In the genomic region with DNA sequence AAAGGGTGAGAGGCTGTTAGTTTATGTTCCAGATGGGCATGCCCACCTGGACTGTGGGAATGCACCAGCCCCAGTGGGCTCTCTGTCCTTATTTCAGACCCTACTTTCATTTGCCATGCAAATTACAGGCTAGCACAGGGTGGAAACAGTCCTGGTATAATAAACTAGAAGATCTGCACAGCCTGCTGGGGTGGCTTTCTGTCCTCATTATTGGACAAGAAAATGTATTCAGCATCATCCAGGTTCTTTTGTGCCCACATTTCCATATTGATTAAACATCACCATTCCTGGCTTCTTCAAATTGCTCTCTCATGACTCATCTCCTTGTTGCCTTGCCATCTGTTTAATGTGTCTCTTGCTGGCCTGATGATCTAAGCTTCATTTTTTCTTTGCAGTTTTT, we compare ENCODE assay signal across 20 mouse cellular contexts.
A peak's percentile ranks its signal among the peaks of the same experiment; 100 is the strongest.
DNase-seq lines count a peak whose midpoint lies in the region; ATAC-seq and TF ChIP-seq lines count a peak whose summit lies in the region.
"Had no signal": no experiment of that assay in that cellular context is flagged by ENCODE, and none has a peak within 500 bp of the region (broad histone marks: within the 10 kb centered on the region; RNA-seq: fewer than 3 reads in every experiment).

No protein-coding gene starts in this region.

- H3K9ac ChIP-seq in forebrain, embryonic 12.5 days = no peak overlapping the region
- H3K9ac ChIP-seq in forebrain, postnatal 0 days = no peak overlapping the region
- no peak overlapping the region for H3K9ac ChIP-seq in midbrain, embryonic 11.5 days (ENCODE audit: low read length)
- H3K9ac ChIP-seq in midbrain, embryonic 15.5 days = no peak overlapping the region
- no peak overlapping the region for H3K9ac ChIP-seq in forebrain, embryonic 15.5 days (replicated peaks)
- no peak overlapping the region for H3K9ac ChIP-seq in liver, embryonic 11.5 days (ENCODE audit: low read depth, low read length)
- H3K9ac ChIP-seq: heart, embryonic 12.5 days; liver, embryonic 13.5 days; stomach, embryonic 15.5 days had no signal

- no peaks in the 10 kb centered on the region for H3K9me3 ChIP-seq in forebrain, embryonic 12.5 days
- H3K9me3 ChIP-seq in forebrain, postnatal 0 days (ENCODE audit: low read length) = no peaks in the 10 kb centered on the region
- no peaks in the 10 kb centered on the region for H3K9me3 ChIP-seq in midbrain, embryonic 11.5 days (ENCODE audit: control insufficient read depth, low read length)
- no peaks in the 10 kb centered on the region for H3K9me3 ChIP-seq in midbrain, embryonic 15.5 days
- H3K9me3 ChIP-seq in forebrain, embryonic 15.5 days = no peaks in the 10 kb centered on the region
- H3K9me3 ChIP-seq in liver, embryonic 11.5 days (ENCODE audit: control insufficient read depth, low read length) = no peaks in the 10 kb centered on the region
- H3K9me3 ChIP-seq: heart, embryonic 12.5 days; liver, embryonic 13.5 days; stomach, embryonic 15.5 days had no signal

- no peak for TF ChIP-seq CTCF in forebrain, postnatal 0 days (IDR thresholded peaks at IDR 0.05; ENCODE audit: low read depth)

- H3K27me3 ChIP-seq in forebrain, embryonic 12.5 days = no peaks in the 10 kb centered on the region
- no peaks in the 10 kb centered on the region for H3K27me3 ChIP-seq in forebrain, postnatal 0 days (ENCODE audit: insufficient read depth, low read length)
- no peaks in the 10 kb centered on the region for H3K27me3 ChIP-seq in midbrain, embryonic 11.5 days (ENCODE audit: control insufficient read depth, insufficient read depth, low read length)
- no peaks in the 10 kb centered on the region for H3K27me3 ChIP-seq in midbrain, embryonic 15.5 days (replicated peaks)
- H3K27me3 ChIP-seq in forebrain, embryonic 15.5 days = no peaks in the 10 kb centered on the region
- no peaks in the 10 kb centered on the region for H3K27me3 ChIP-seq in liver, embryonic 11.5 days (replicated peaks; ENCODE audit: control insufficient read depth, insufficient read depth, low read length)
- H3K27me3 ChIP-seq: heart, embryonic 12.5 days; liver, embryonic 13.5 days; Patski; stomach, embryonic 15.5 days had no signal

- H3K4me1 ChIP-seq in forebrain, embryonic 12.5 days = no peaks in the 10 kb centered on the region
- no peaks in the 10 kb centered on the region for H3K4me1 ChIP-seq in forebrain, postnatal 0 days (ENCODE audit: insufficient read depth)
- no peaks in the 10 kb centered on the region for H3K4me1 ChIP-seq in midbrain, embryonic 11.5 days (ENCODE audit: control insufficient read depth, insufficient read depth, low read length)
- no peaks in the 10 kb centered on the region for H3K4me1 ChIP-seq in midbrain, embryonic 15.5 days
- no peaks in the 10 kb centered on the region for H3K4me1 ChIP-seq in forebrain, embryonic 15.5 days
- no peaks in the 10 kb centered on the region for H3K4me1 ChIP-seq in liver, embryonic 11.5 days (replicated peaks; ENCODE audit: control insufficient read depth, insufficient read depth, low read length)
- H3K4me1 ChIP-seq: heart, embryonic 12.5 days; liver, embryonic 13.5 days; stomach, embryonic 15.5 days had no signal

- H3K4me2 ChIP-seq in forebrain, embryonic 12.5 days = no peak overlapping the region
- no peak overlapping the region for H3K4me2 ChIP-seq in forebrain, postnatal 0 days (ENCODE audit: low read depth)
- H3K4me2 ChIP-seq in midbrain, embryonic 11.5 days = no peak overlapping the region
- no peak overlapping the region for H3K4me2 ChIP-seq in midbrain, embryonic 15.5 days
- H3K4me2 ChIP-seq in forebrain, embryonic 15.5 days (replicated peaks) = no peak overlapping the region
- H3K4me2 ChIP-seq in liver, embryonic 11.5 days = no peak overlapping the region
- H3K4me2 ChIP-seq: heart, embryonic 12.5 days; liver, embryonic 13.5 days; stomach, embryonic 15.5 days had no signal

- DNase-seq in forebrain, postnatal 0 days = no peak
- DNase-seq in midbrain, embryonic 11.5 days (ENCODE audit: low spot score, missing footprints) = no peak
- DNase-seq in layer of hippocampus, postnatal 36 days = peak; percentile 2 to 12
- DNase-seq in liver, embryonic 11.5 days (ENCODE audit: low spot score) = no peak
- DNase-seq in lung, adult 18-20 months = no peak
- DNase-seq: cerebellum, adult 9-10 months; embryo, embryonic 11 days; gastrocnemius, postnatal 25 days; heart, postnatal 4 days; kidney, adult 11 months; kidney, postnatal 25 days; liver, embryonic 13.5 days; lung, postnatal 10 days; thymus, postnatal 14 days had no signal

- peak; percentile 60; the same call in 1 of the 2 replicates for ATAC-seq in forebrain, embryonic 12.5 days (ENCODE audit: low FRiP score)
- ATAC-seq in forebrain, postnatal 0 days = no peak; the same call in 1 of the 2 replicates
- ATAC-seq in midbrain, embryonic 11.5 days (ENCODE audit: low FRiP score) = peak; percentile 59; the same call in 1 of the 2 replicates
- no peak for ATAC-seq in midbrain, embryonic 15.5 days (replicated peaks)
- ATAC-seq in forebrain, embryonic 15.5 days (replicated peaks) = 0 out of 2 replicates have a peak, but pooled peaks have one; percentile 23
- ATAC-seq in liver, embryonic 11.5 days (replicated peaks; ENCODE audit: low FRiP score) = no peak
- ATAC-seq: Patski had no signal

- H3K36me3 ChIP-seq in forebrain, embryonic 12.5 days (replicated peaks) = no peaks in the 10 kb centered on the region
- H3K36me3 ChIP-seq in forebrain, postnatal 0 days (ENCODE audit: insufficient read depth) = no peaks in the 10 kb centered on the region
- H3K36me3 ChIP-seq in midbrain, embryonic 11.5 days (ENCODE audit: control insufficient read depth, insufficient read depth, low read length) = no peaks in the 10 kb centered on the region
- H3K36me3 ChIP-seq in midbrain, embryonic 15.5 days (replicated peaks) = no peaks in the 10 kb centered on the region
- H3K36me3 ChIP-seq in forebrain, embryonic 15.5 days = no peaks in the 10 kb centered on the region
- H3K36me3 ChIP-seq in liver, embryonic 11.5 days (ENCODE audit: control insufficient read depth, insufficient read depth, low read length) = no peaks in the 10 kb centered on the region
- H3K36me3 ChIP-seq: heart, embryonic 12.5 days; liver, embryonic 13.5 days; stomach, embryonic 15.5 days had no signal

- no peak overlapping the region for H3K4me3 ChIP-seq in forebrain, embryonic 12.5 days (replicated peaks)
- no peak overlapping the region for H3K4me3 ChIP-seq in forebrain, postnatal 0 days (ENCODE audit: low read depth, low read length)
- no peak overlapping the region for H3K4me3 ChIP-seq in midbrain, embryonic 11.5 days (ENCODE audit: low read depth, low read length)
- no peak overlapping the region for H3K4me3 ChIP-seq in midbrain, embryonic 15.5 days
- no peak overlapping the region for H3K4me3 ChIP-seq in forebrain, embryonic 15.5 days
- H3K4me3 ChIP-seq in liver, embryonic 11.5 days (ENCODE audit: low read depth, low read length) = no peak overlapping the region
- H3K4me3 ChIP-seq: heart, embryonic 12.5 days; liver, embryonic 13.5 days; stomach, embryonic 15.5 days had no signal

- H3K27ac ChIP-seq in forebrain, embryonic 12.5 days = no peak overlapping the region
- H3K27ac ChIP-seq in forebrain, postnatal 0 days (ENCODE audit: low read depth, low read length) = no peak overlapping the region
- no peak overlapping the region for H3K27ac ChIP-seq in midbrain, embryonic 11.5 days (ENCODE audit: low read depth, low read length)
- no peak overlapping the region for H3K27ac ChIP-seq in midbrain, embryonic 15.5 days
- H3K27ac ChIP-seq in forebrain, embryonic 15.5 days (replicated peaks) = no peak overlapping the region
- no peak overlapping the region for H3K27ac ChIP-seq in liver, embryonic 11.5 days (ENCODE audit: low read depth, low read length)
- H3K27ac ChIP-seq: liver, embryonic 13.5 days; stomach, embryonic 15.5 days had no signal

Comparison
In these comparisons a context has a peak if more than half of its experiments do, and no peak if none do; other contexts are left out.
1. ATAC-seq: peak in forebrain, embryonic 12.5 days (single experiment), midbrain, embryonic 11.5 days (single experiment) and forebrain, embryonic 15.5 days (single experiment); none in forebrain, postnatal 0 days (single experiment), midbrain, embryonic 15.5 days (single experiment) and liver, embryonic 11.5 days (single experiment).
2. DNase-seq: peak in layer of hippocampus, postnatal 36 days (2 of 2); none in forebrain, postnatal 0 days (single experiment), midbrain, embryonic 11.5 days (single experiment), liver, embryonic 11.5 days (single experiment) and lung, adult 18-20 months (0 of 2).